Mouse (Mus musculus): ENCODE results near the gene Zmynd8. TPM values are rescaled to one million over a fixed set of nuclear protein-coding genes. Genes with fewer than 3 reads are reported as not detected.
A peak's percentile ranks its signal among the peaks of the same experiment; 100 is the strongest.

The Zmynd8 gene
- polyA plus RNA-seq, 1 experiment from 2014 or later = 57.0 TPM

DNA sequence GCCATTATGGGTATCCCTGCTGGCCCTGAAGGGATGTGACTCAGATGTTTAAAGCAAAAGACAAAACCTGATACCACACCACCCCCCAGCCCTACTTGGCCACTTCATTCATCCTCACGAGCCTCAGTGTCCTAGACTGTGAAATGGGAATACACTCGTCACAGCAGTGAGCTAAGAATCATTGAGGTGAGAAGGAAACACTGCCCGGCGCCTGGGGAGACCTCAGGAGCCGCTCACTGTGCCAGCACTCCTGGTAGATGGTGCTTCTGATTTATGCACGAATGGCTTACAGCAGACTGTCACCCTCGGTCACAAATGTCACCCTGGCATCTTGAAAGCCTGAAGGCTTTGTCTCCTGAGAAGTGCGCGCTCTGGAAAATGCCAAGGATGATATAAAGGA lies 31.3 kb downstream of the Zmynd8 start:
- H3K27me3 ChIP-seq = no peaks in the 10 kb centered on the region
- H3K4me3 ChIP-seq (replicated peaks) = no peak overlapping the region
- H3K27ac ChIP-seq = peak overlapping the region; percentile 54
- H3K4me2 ChIP-seq = no peak overlapping the region
- H3K9me3 ChIP-seq = no peaks in the 10 kb centered on the region
- H3K36me3 ChIP-seq = peaks cover 53% of the 10 kb centered on the region
- H3K4me1 ChIP-seq (replicated peaks) = peaks cover 58% of the 10 kb centered on the region
- no peak for ATAC-seq (ENCODE audit: insufficient number of reproducible peaks, insufficient read depth, low FRiP score, low TSS enrichment, low read depth)
- 85% methylated on average over 9 of the region's 9 CpGs for WGBS
- no peak overlapping the region for H3K9ac ChIP-seq (replicated peaks)

- 52% methylated on average over 12 of the region's 12 CpGs for WGBS
- peaks cover 55% of the 10 kb centered on the region for H3K36me3 ChIP-seq
- H3K4me3 ChIP-seq (replicated peaks) = no peak overlapping the region
- H3K4me1 ChIP-seq (replicated peaks) = peaks cover 60% of the 10 kb centered on the region
- peak overlapping the region; percentile 28; the same call in 1 of the 2 replicates for H3K9ac ChIP-seq (replicated peaks)
- no peaks in the 10 kb centered on the region for H3K27me3 ChIP-seq
- no peak overlapping the region for H3K4me2 ChIP-seq
- peak overlapping the region; percentile 54 for H3K27ac ChIP-seq
- ATAC-seq (ENCODE audit: insufficient number of reproducible peaks, insufficient read depth, low FRiP score, low TSS enrichment, low read depth) = no peak
- H3K9me3 ChIP-seq = no peaks in the 10 kb centered on the region
Observed at GRCm38 (mm10) chr2:165866951-165867387, 31.8 kb downstream of the Zmynd8 start.

- H3K4me2 ChIP-seq = no peak overlapping the region
- H3K36me3 ChIP-seq = peaks cover 55% of the 10 kb centered on the region
- no peaks in the 10 kb centered on the region for H3K27me3 ChIP-seq
- no peak for ATAC-seq (ENCODE audit: insufficient number of reproducible peaks, insufficient read depth, low FRiP score, low TSS enrichment, low read depth)
- WGBS = 71% methylated on average over 8 of the region's 8 CpGs
- peak overlapping the region; percentile 54; the same call in 1 of the 2 replicates for H3K27ac ChIP-seq
- H3K9ac ChIP-seq (replicated peaks) = no peak overlapping the region
- H3K9me3 ChIP-seq = no peaks in the 10 kb centered on the region
- H3K4me3 ChIP-seq (replicated peaks) = no peak overlapping the region
- peaks cover 65% of the 10 kb centered on the region for H3K4me1 ChIP-seq (replicated peaks)
Observed at GRCm38 (mm10) chr2:165866412-165866811, 32.4 kb downstream of the Zmynd8 start.

DNA sequence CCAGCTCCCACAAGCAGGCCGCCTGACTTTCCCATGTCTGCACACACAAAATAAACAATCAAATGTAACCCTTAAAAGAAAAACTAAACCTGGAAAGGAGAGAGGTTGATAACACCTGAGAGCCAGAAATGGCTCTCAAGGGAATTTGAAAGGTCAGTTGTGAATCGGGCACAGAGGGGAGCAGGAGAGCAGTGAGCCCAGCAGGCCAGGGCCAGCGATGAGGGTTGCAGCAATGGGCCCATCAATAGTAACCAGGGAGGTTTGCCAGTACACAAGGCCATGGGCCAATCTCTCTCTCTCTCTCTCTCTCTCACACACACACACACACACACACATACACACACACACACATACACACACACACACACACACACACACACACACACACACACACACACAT lies 34.0 kb downstream of the Zmynd8 start:
- Histone ChIP-seq H3K9me3 (no peaks in the 10 kb centered on the region), H3K4me2 (no peak overlapping the region), H3K27ac (no peak overlapping the region), H3K27me3 (no peaks in the 10 kb centered on the region), H3K4me1 (replicated peaks) (peaks cover 61% of the 10 kb centered on the region), H3K9ac (replicated peaks) (no peak overlapping the region), H3K4me3 (replicated peaks) (no peak overlapping the region), H3K36me3 (peaks cover 52% of the 10 kb centered on the region)
- ATAC-seq (ENCODE audit: insufficient number of reproducible peaks, insufficient read depth, low FRiP score, low TSS enrichment, low read depth) = no peak
- 78% methylated on average over 3 of the region's 3 CpGs for WGBS

DNA sequence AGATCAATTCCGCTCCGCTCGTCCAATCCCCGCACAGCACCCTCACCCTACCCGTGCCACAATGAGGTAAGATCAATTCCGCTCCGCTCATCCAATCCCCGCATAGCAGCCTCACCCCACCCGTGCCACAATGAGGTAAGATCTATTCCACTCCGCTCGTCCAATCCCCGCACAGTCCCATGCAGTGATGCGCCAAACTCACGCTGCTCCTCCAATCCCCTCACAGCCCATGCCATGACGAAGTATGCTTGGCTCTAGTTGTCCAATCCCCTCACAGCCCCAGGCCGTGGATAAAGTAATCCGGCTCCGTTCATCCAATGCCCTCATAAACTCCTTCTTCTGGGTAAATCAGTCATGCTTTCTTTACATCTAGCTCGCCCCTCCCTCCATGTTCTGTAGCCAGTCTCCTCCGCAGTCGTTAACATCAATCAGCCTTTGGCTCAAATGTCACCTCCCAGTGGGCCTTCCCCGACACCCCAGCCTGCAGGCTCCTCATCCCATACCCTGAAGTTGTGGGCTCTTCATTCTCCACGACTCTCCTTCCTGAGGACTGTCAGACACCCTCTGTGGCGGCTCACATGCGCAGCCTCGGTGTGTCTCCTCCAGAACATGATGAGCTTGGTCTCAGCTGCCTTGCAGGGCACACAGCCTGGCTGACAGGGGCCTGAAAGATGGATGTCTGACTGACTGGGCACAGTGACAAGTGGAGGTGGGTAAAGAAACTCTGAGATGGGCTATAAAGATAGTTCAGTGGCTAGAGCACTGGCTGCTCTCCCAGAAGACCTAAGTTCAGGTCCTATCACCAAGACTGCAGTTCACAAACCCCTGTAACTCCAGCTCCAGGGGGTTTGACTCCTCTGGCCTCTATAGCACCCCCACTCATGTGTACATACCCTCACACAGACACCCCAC lies 36.9 kb downstream of the Zmynd8 start:
- Histone ChIP-seq H3K27me3 (no peaks in the 10 kb centered on the region), H3K4me3 (replicated peaks) (no peak overlapping the region), H3K4me2 (no peak overlapping the region), H3K9me3 (no peaks in the 10 kb centered on the region), H3K36me3 (peaks cover 34% of the 10 kb centered on the region), H3K27ac (peak overlapping the region; percentile 18; the same call in 1 of the 2 replicates), H3K9ac (replicated peaks) (no peak overlapping the region), H3K4me1 (replicated peaks) (peaks cover 61% of the 10 kb centered on the region)
- ATAC-seq (ENCODE audit: insufficient number of reproducible peaks, insufficient read depth, low FRiP score, low TSS enrichment, low read depth) = peak; percentile 52
- 72% methylated on average over 26 of the region's 26 CpGs for WGBS

DNA sequence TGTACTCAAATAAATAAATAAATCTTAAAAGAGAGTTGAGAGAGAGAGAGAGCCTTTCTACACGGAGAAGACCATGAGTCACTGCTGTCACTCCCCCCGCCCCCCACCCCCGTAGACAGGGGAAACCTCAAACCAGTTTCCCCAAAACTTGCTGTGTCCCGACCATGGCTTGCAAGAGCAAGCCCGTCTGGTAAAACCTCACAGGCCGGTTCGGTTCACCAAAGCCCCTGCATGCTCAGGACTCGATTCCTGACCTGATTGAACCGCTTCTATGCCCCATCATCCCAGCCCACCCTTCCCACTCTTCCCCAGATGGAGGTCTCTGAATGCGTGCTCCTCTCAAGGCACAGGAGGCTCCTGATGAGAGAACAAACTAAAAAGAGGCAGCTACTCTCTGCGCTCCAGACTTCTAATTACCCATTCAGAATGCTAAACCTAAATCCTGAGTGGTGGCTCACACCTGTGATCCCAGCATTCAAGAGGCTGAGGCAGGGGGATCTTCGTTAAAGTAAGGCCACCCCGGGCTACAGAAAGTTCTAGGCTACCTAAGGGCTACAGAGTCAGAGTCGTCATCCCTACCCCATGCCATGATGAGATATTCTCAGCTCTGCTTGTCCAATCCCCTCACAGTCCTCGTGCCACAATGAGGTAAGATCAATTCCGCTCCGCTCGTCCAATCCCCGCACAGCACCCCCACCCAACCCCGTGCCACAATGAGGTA lies 37.7 kb downstream of the Zmynd8 start:
- H3K27ac ChIP-seq = no peak overlapping the region; the same call in 1 of the 2 replicates
- H3K4me1 ChIP-seq (replicated peaks) = peaks cover 61% of the 10 kb centered on the region
- no peak overlapping the region for H3K4me3 ChIP-seq (replicated peaks)
- no peak overlapping the region for H3K9ac ChIP-seq (replicated peaks)
- no peaks in the 10 kb centered on the region for H3K27me3 ChIP-seq
- H3K4me2 ChIP-seq = no peak overlapping the region
- ATAC-seq (ENCODE audit: insufficient number of reproducible peaks, insufficient read depth, low FRiP score, low TSS enrichment, low read depth) = no peak
- 93% methylated on average over 20 of the region's 20 CpGs for WGBS
- no peaks in the 10 kb centered on the region for H3K9me3 ChIP-seq
- peaks cover 32% of the 10 kb centered on the region for H3K36me3 ChIP-seq

DNA sequence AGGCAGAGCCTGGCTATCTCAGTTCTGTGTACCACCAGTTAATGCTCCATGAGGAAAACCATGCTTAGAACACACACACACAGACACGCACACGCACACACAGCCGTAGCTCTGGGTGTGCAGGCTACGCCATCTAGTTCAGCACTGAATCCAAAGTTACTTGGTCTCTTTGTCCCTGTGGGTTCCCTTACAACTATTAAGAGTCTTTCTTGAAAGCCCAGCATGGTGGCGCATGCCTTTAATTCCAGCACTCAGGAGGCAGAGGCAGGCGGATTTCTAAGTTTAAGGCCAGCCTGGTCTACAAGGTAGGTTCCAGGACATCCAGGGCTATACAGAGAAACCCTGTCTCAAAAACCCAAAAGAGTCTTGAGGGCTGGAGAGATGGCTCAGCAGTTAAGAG lies 38.4 kb downstream of the Zmynd8 start:
- Histone ChIP-seq H3K4me1 (replicated peaks) (peaks cover 67% of the 10 kb centered on the region), H3K27me3 (no peaks in the 10 kb centered on the region), H3K36me3 (peaks cover 32% of the 10 kb centered on the region), H3K27ac (peak overlapping the region; percentile 96; the same call in 1 of the 2 replicates), H3K9ac (replicated peaks) (no peak overlapping the region), H3K4me3 (replicated peaks) (no peak overlapping the region), H3K4me2 (no peak overlapping the region), H3K9me3 (no peaks in the 10 kb centered on the region)
- ATAC-seq (ENCODE audit: insufficient number of reproducible peaks, insufficient read depth, low FRiP score, low TSS enrichment, low read depth) = no peak
- 97% methylated on average over 6 of the region's 6 CpGs for WGBS

DNA sequence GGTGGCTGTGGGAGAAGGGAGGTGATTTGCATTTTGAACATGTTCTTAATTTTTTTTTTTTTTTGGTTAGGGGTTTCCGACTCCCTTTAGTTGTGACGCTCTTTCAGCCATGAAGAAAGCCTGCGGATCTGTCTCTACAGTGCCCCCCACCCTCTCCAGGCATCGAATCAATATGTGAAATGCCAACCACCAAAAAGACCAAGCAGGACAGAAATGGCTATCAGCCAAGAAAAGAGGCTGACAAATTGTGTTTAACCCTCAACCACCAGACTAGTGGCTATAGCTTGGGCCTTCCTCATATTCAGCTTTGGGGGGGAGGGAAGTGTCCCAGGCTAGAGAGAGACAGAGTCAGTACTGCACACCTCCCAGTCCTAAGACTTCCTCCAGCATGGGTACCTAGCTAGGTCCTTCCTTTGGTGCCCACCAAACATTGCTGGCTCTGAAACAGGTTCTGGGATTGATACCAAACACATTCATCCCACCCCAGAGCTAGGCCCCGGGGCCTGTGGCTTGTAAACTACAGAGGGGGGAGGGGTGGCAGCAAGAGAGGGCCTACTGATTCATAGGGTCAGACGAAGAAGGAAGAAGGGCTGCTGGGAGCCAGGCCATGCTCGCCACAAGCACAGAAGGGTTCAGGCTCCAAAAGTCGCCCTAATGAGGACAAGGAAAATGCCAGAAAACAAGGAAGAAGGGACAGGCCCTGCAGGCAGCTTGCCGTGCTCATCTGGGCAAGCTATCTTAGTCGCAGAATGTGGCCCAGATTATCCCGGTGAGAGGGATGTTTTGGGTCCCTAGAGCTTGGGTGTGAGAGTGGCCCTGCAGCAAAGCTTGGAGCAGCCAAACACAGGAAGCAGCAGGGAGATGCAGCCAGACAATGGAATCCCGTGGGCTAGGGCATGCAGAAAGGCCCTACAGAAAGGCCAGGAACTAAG lies 40.1 kb downstream of the Zmynd8 start:
- H3K27me3 ChIP-seq = no peaks in the 10 kb centered on the region
- peaks cover 70% of the 10 kb centered on the region for H3K4me1 ChIP-seq (replicated peaks)
- no peak overlapping the region for H3K4me3 ChIP-seq (replicated peaks)
- peak overlapping the region; percentile 56 for H3K9ac ChIP-seq (replicated peaks)
- H3K4me2 ChIP-seq = peak overlapping the region; percentile 43
- WGBS = 22% methylated on average over 12 of the region's 12 CpGs
- ATAC-seq (ENCODE audit: insufficient number of reproducible peaks, insufficient read depth, low FRiP score, low TSS enrichment, low read depth) = no peak
- H3K27ac ChIP-seq = peak overlapping the region; percentile 96
- no peaks in the 10 kb centered on the region for H3K9me3 ChIP-seq
- peaks cover 21% of the 10 kb centered on the region for H3K36me3 ChIP-seq

DNA sequence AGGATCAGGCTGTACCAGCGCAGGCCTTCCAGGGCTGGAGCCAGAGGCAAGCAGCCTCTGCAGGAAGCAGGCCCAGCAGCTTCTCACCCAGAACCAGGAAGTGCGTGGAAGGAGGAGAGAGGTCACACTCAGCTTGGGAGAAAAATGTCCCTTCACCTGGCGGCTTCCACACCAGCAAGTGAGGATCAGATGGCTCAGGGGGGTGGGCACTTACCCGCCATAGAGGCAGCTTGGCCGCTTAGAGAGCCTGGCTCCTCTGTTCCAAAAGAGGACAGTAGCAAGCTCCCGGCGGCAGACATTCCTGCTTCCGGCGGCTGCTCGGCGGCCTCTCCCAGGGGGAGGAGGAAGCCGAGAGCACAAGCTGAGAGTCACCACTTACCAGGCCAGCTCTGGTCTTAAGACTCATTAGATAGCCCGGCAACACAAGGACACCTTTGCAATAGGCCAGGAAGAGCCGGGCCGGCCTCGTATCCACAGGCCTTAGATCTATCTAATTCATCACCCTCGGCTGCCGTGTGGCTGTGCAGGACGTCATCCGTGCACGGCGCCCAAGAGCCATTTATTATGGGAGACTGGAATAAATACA lies 40.9 kb downstream of the Zmynd8 start:
- H3K27me3 ChIP-seq = no peaks in the 10 kb centered on the region
- peak overlapping the region; percentile 96 for H3K27ac ChIP-seq
- H3K4me3 ChIP-seq (replicated peaks) = peak overlapping the region; percentile 5; the same call in 1 of the 2 replicates
- peak overlapping the region; percentile 43 for H3K4me2 ChIP-seq
- peak overlapping the region; percentile 47 for H3K9ac ChIP-seq (replicated peaks)
- ATAC-seq (ENCODE audit: insufficient number of reproducible peaks, insufficient read depth, low FRiP score, low TSS enrichment, low read depth) = no peak; the same call in 1 of the 2 replicates
- H3K9me3 ChIP-seq = no peaks in the 10 kb centered on the region
- H3K36me3 ChIP-seq = peaks cover 29% of the 10 kb centered on the region
- WGBS = 2% methylated on average over 22 of the region's 22 CpGs
- peaks cover 66% of the 10 kb centered on the region for H3K4me1 ChIP-seq (replicated peaks)

DNA sequence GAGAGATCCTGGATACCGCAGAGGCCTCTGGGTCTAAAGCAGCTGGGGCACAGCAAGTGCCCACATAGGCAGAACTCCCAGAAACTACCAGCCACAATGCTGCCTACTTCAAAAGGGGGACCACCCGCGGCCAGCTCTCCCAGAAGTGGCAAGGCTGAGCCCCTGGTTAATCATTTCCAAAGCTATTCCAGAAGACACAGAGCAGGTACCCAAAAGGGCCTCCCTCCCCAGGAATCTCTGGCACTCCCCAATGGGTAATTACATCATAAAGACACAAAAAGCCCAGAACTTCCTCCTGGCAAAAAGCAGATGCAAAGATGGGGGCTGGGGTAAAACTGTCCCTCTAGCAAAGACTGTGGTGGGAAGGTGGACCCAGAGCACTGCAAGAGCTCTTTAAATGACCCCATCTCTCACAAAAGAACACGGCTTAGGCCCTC lies 41.4 kb downstream of the Zmynd8 start:
- WGBS = 9% methylated on average over 4 of the region's 4 CpGs
- Histone ChIP-seq H3K4me1 (replicated peaks) (peaks cover 68% of the 10 kb centered on the region), H3K9ac (replicated peaks) (peak overlapping the region; percentile 47), H3K27me3 (no peaks in the 10 kb centered on the region), H3K27ac (peak overlapping the region; percentile 96), H3K4me2 (peak overlapping the region; percentile 43), H3K9me3 (no peaks in the 10 kb centered on the region), H3K36me3 (peaks cover 34% of the 10 kb centered on the region), H3K4me3 (replicated peaks) (peak overlapping the region; percentile 5; the same call in 1 of the 2 replicates)
- peak; percentile 22; the same call in 1 of the 2 replicates for ATAC-seq (ENCODE audit: insufficient number of reproducible peaks, insufficient read depth, low FRiP score, low TSS enrichment, low read depth)

All from limb, embryonic 12.5 days (tissue).